Mouse (Mus musculus) layer of hippocampus, postnatal 25 days (tissue): ENCODE data around the gene Emid1. TPM values are rescaled to one million over a fixed set of nuclear protein-coding genes. Genes with fewer than 3 reads are reported as not detected.
A peak's percentile ranks its signal among the peaks of the same experiment; 100 is the strongest.

Source experiments
- DNase-seq, 2 experiments: peaks; one replicate each; pipeline ENCODE4 v3.0.0; 2022; ENCODE audit warnings: mixed read lengths in 2 of 2, low spot score in 1 of 2; ENCODE audit errors: extremely low spot score in 1 of 2
- total RNA-seq, 2 experiments: library from RNA; stranded (reverse); gene quantifications; 2 replicates each; pipeline ENCODE4 v1.2.3; 2021

Gene Emid1
- total RNA-seq, 2 experiments from 2014 or later, result 8.8 to 10.6 TPM

GRCm38 (mm10) chr11:5164310-5164709 is 12.3 kb upstream of the Emid1 start:
- no peak for DNase-seq

GRCm38 (mm10) chr11:5163421-5163820 is 11.4 kb upstream of the Emid1 start:
- DNase-seq, result no peak

DNA sequence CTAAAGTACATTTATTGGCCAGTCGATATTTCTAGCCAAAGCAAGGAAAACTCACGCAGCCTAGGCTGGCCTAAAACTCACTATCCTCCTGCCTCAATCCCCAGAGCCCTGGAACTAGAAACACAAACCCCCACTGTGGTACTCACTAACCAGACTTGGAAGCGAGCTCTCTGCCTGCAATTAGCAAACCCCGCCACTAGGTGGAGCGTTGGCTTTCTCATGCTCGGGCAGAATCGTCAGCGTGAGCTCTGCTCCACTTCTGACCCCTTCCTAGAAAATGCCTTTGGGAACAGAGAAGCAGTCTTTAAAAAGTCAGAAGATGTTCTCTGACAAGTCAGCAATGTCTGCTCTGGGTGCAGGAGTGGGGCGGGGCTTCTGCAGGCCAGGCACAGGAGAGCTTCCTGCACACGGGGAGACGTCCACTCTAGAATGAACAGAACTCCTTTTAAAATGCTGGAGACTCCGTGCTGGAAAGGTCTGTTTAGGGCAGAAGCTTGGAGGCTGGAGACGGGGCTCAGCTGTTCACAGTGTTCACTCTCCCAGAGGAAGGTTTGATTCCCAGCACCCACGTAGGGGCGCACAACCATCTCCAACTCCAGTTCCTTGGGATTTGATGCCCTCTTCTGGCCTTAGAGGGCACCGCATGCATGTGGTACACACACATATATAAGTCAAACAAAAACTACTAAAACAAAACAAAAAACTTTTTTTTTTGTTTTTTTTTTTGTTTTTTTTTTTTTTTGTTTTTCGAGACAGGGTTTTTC is 8.8 kb upstream of the Emid1 start:
- peak in 1 of 2 experiments; percentile 55 for DNase-seq

DNA sequence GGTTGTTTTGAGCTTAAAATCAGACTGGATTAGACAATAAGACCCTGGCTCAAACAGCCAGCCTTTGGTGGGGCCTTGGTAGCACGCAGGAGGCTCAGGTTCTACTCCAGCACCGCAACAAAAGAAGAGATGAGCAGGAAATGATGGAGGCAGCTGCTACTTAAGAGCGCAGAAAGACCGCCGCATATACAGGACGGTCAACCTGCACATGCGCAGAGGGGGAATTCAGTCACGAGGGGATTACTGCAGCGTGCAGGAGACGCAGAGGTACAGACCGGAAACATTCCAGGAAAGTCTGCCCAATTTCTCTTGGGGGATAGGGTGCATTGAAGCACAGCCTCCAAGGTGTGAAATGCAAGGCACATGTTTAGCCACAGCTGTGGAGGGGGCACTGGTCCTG is 6.0 kb upstream of the Emid1 start:
- DNase-seq, result no peak

DNA sequence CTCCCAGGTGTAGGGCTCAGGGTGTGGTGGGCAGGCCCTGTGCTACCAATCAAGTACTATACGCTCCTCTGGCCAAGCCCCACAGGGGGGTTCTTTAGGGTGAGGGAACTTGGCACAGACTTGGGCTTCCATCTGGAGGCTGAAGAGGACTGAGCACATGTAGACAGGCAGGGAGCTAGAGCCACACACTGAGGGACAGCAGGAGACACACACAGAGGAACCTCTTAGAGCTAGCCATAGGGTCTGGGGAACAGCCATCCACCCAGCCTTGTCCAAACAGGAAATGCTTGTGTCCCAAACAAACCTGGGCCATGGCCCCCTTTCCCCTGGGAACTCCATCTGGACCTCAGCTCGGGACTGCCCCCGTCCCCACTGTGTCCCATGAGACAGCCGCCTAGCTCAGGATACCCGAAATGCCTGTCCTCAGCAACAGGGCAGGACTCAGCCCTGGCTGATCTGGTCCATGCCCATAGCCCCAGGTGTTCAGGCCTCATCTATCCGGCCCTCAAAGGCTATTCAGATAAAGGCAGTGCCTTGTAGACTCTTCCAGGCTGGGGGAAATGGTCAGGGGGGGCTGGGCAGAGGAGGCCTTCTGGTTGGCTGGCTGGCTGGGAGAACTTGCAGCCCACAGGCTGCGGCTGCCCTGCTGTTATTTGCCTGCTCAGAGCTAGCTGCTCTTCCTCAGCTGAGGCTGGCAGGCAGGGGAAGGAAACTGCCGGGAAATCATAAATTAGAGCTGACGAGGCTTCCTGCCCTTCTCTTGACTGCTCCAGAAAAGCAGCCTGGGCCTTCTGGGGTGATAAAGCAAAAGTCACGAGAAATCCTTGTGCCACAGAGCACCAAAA is 3.1 kb upstream of the Emid1 start:
- DNase-seq, result no peak

GRCm38 (mm10) chr11:5151247-5151630 is 818 bp downstream of the Emid1 start:
- no peak for DNase-seq

- no peak for DNase-seq
These were observed 1.4 kb downstream of the Emid1 start for GRCm38 (mm10) chr11:5150416-5151246.

DNA sequence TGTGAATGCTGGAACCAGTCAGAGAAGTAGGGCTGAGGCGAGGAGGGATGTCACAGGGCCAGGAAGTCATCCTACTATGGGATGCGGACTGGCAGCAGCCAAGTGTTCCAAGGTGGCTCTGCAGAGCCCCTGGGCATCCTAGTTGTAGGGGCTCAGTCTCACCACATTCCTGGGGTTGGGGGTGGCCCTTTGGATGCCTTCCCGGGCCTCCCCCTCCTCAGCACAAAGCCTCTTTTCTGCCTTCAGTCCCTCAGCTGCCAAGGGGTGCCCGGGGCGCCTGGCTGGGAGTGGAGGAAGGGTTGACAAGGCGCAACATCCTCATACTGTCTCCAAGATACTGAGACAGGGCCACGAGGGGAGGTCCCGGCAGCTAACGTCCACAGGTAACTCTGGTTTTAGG is 2.1 kb downstream of the Emid1 start:
- no peak for DNase-seq

- DNase-seq, result no peak
These were observed 2.8 kb downstream of the Emid1 start for GRCm38 (mm10) chr11:5149249-5149648.

- no peak for DNase-seq
These were observed 6.5 kb downstream of the Emid1 start for GRCm38 (mm10) chr11:5145600-5145999.

- DNase-seq, result no peak
These were observed 10.1 kb downstream of the Emid1 start for GRCm38 (mm10) chr11:5141965-5142364.

DNA sequence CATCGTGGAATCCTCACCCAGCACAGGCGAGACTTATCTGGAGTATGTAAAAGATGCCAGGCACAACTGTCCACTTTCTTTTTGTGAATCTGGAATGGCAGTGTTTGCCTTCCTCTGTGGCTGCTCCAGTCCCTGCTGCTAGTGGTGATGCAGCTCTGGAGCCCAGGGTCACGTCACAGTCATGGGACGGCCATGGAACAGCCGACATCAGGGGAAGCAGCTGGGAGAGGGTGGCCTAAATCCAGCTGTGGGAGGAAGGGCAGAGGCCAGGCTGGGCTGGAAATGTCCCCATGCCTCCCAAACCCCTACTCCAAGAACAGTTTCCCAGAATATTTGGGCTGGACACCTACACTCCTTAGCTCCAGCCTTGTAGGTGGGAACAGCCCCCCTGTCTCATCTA is 10.8 kb downstream of the Emid1 start:
- DNase-seq, result no peak

GRCm38 (mm10) chr11:5140619-5141018 is 11.4 kb downstream of the Emid1 start:
- DNase-seq, result peak in 1 of 2 experiments; percentile 31

DNA sequence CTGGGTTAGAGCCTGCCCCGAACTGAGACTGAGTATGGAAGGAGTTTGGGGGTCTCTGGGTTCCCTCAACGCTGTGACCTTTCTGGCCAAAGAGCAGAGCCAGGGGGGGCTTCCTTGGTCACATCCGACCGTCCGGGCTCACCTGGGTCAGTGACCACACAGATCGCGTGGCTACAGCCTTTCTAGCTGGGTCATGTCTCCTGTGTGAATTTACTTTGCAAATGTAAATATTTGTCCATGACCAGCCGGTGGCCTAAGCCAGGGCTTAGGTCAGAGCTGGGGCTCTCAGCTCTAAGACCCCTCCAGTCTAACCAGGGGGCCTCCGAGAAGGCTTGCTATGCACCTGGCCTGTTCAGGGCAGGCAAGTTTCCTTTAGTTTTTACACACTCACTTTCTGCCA is 12.7 kb downstream of the Emid1 start:
- no peak for DNase-seq

GRCm38 (mm10) chr11:5138642-5139041 is 13.4 kb downstream of the Emid1 start:
- DNase-seq, result no peak

- DNase-seq, result no peak
These were observed 16.1 kb downstream of the Emid1 start for GRCm38 (mm10) chr11:5135914-5136313.

DNA sequence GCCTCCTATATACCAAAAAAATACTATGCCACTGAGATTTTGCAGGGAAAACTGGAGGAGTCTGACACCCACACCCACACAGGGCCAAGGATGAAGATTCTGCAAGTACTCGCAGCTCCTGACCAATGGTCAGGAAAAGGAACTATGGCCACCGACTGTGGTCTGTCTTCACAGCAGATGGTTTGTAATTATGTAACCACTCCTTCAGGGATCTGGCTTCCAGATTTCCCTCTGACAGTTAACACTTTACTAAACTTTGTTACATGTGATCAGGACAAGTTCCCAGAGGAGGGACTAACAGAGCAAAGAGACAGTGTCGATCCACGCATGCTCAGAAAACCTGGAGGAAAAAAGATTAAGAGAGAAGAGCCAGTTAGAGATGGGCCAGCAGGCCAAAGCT is 19.3 kb downstream of the Emid1 start:
- DNase-seq, result no peak

GRCm38 (mm10) chr11:5130111-5130665 is 21.9 kb downstream of the Emid1 start:
- no peak for DNase-seq

- no peak for DNase-seq
These were observed 23.0 kb downstream of the Emid1 start for GRCm38 (mm10) chr11:5129035-5129480.

DNA sequence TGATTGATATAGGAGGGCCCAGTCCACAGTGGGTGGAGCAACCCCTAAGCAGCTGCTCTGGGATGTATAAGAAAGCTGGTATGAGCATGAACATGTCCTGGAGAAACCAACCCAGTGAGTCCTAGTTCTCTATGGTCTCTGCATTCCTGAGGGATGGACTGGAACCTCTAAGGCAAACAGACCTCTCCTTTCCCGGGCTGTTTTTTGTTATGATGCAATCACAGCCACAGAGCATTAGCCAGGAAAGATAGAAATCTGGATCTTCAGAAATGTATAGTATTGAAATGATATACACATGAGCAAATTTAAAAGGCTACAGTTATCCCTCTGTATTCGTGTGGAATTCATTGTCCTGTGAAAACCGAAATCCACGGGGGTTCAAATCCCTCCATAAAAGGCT is 26.3 kb downstream of the Emid1 start:
- no peak for DNase-seq
